Mouse (Mus musculus): Measurements from ENCODE around the gene Slc7a1. TPM values are rescaled to one million over a fixed set of nuclear protein-coding genes. Genes with fewer than 3 reads are reported as not detected.
"Not testable (repeated sequence)": the region's sequence is repeated elsewhere in the genome, so short reads cannot be mapped to it uniquely, and the experiment has no call there.

Slc7a1 gene
- polyA plus RNA-seq, 1 experiment from 2014 or later = 17.8 TPM

- ATAC-seq (ENCODE audit: low FRiP score, low TSS enrichment) (no peak), DNase-seq (ENCODE audit: low spot score) (no peak)
- Histone ChIP-seq H3K4me1 (replicated peaks; ENCODE audit: control insufficient read depth, insufficient read depth) (no peaks in the 10 kb centered on the region), H3K27me3 (ENCODE audit: control insufficient read depth, insufficient read depth, low read length) (no peaks in the 10 kb centered on the region), H3K4me3 (ENCODE audit: low read depth, low read length) (no peak overlapping the region), H3K9me3 (ENCODE audit: control insufficient read depth, low read length) (no peaks in the 10 kb centered on the region), H3K27ac (replicated peaks) (no peak overlapping the region), H3K4me2 (replicated peaks; ENCODE audit: low read depth) (no peak overlapping the region), H3K36me3 (ENCODE audit: control insufficient read depth, insufficient read depth, low read length) (peaks cover 10% of the 10 kb centered on the region; the same call in 1 of the 2 replicates), H3K9ac (ENCODE audit: low read length) (no peak overlapping the region)
- 78% methylated on average over 3 of the region's 3 CpGs for WGBS
- no peak for TF ChIP-seq CTCF (IDR thresholded peaks at IDR 0.05; ENCODE audit: low read depth)
- TF ChIP-seq EP300 (optimal IDR thresholded peaks at IDR 0.05) = no peak
These were observed 70.7 kb downstream of the Slc7a1 start for GRCm38 (mm10) chr5:148328982-148329381.

GRCm38 (mm10) chr5:148326295-148326694 lies 73.4 kb downstream of the Slc7a1 start:
- not testable (repeated sequence) for H3K27me3 ChIP-seq (ENCODE audit: control insufficient read depth, insufficient read depth, low read length); H3K4me2 ChIP-seq (replicated peaks; ENCODE audit: low read depth); H3K4me3 ChIP-seq (ENCODE audit: low read depth, low read length); H3K9ac ChIP-seq (ENCODE audit: low read length); H3K4me1 ChIP-seq (replicated peaks; ENCODE audit: control insufficient read depth, insufficient read depth); H3K27ac ChIP-seq (replicated peaks); DNase-seq (ENCODE audit: low spot score); H3K9me3 ChIP-seq (ENCODE audit: control insufficient read depth, low read length); H3K36me3 ChIP-seq (ENCODE audit: control insufficient read depth, insufficient read depth, low read length); ATAC-seq (ENCODE audit: low FRiP score, low TSS enrichment)
- 94% methylated on average over 9 of the region's 9 CpGs for WGBS

GRCm38 (mm10) chr5:148325317-148325885 lies 74.3 kb downstream of the Slc7a1 start:
- no peak overlapping the region for H3K27ac ChIP-seq (replicated peaks)
- TF ChIP-seq EP300 (optimal IDR thresholded peaks at IDR 0.05) (no peak), CTCF (IDR thresholded peaks at IDR 0.05; ENCODE audit: low read depth) (peak; percentile 96)
- ATAC-seq (ENCODE audit: low FRiP score, low TSS enrichment) = peak; percentile 62
- no peak overlapping the region for H3K4me2 ChIP-seq (replicated peaks; ENCODE audit: low read depth)
- no peak overlapping the region for H3K4me3 ChIP-seq (ENCODE audit: low read depth, low read length)
- peak; percentile 62 for DNase-seq (ENCODE audit: low spot score)
- 40% methylated on average over 4 of the region's 4 CpGs for WGBS
- no peaks in the 10 kb centered on the region for H3K36me3 ChIP-seq (ENCODE audit: control insufficient read depth, insufficient read depth, low read length)
- H3K27me3 ChIP-seq (ENCODE audit: control insufficient read depth, insufficient read depth, low read length) = no peaks in the 10 kb centered on the region
- H3K9me3 ChIP-seq (ENCODE audit: control insufficient read depth, low read length) = no peaks in the 10 kb centered on the region
- no peak overlapping the region for H3K9ac ChIP-seq (ENCODE audit: low read length)
- no peaks in the 10 kb centered on the region for H3K4me1 ChIP-seq (replicated peaks; ENCODE audit: control insufficient read depth, insufficient read depth)

- Histone ChIP-seq H3K4me1 (replicated peaks; ENCODE audit: control insufficient read depth, insufficient read depth) (no peaks in the 10 kb centered on the region), H3K27me3 (ENCODE audit: control insufficient read depth, insufficient read depth, low read length) (no peaks in the 10 kb centered on the region), H3K9ac (ENCODE audit: low read length) (no peak overlapping the region), H3K36me3 (ENCODE audit: control insufficient read depth, insufficient read depth, low read length) (no peaks in the 10 kb centered on the region), H3K4me3 (ENCODE audit: low read depth, low read length) (no peak overlapping the region), H3K9me3 (ENCODE audit: control insufficient read depth, low read length) (no peaks in the 10 kb centered on the region), H3K27ac (replicated peaks) (no peak overlapping the region), H3K4me2 (replicated peaks; ENCODE audit: low read depth) (no peak overlapping the region)
- TF ChIP-seq EP300 (optimal IDR thresholded peaks at IDR 0.05) = no peak
- no peak for TF ChIP-seq CTCF (IDR thresholded peaks at IDR 0.05; ENCODE audit: low read depth)
- WGBS = 93% methylated on average over 5 of the region's 5 CpGs
- ATAC-seq (ENCODE audit: low FRiP score, low TSS enrichment) = no peak
- no peak for DNase-seq (ENCODE audit: low spot score)
These were observed 84.8 kb downstream of the Slc7a1 start for GRCm38 (mm10) chr5:148314931-148315330.

- H3K4me2 ChIP-seq (replicated peaks; ENCODE audit: low read depth) = no peak overlapping the region
- ATAC-seq (ENCODE audit: low FRiP score, low TSS enrichment) (no peak), DNase-seq (ENCODE audit: low spot score) (no peak)
- no peak overlapping the region for H3K4me3 ChIP-seq (ENCODE audit: low read depth, low read length)
- WGBS = 63% methylated on average over 2 of the region's 2 CpGs
- no peaks in the 10 kb centered on the region for H3K9me3 ChIP-seq (ENCODE audit: control insufficient read depth, low read length)
- TF ChIP-seq EP300 (optimal IDR thresholded peaks at IDR 0.05) = no peak
- TF ChIP-seq CTCF (IDR thresholded peaks at IDR 0.05; ENCODE audit: low read depth) = peak; percentile 27; the same call in 1 of the 2 replicates
- no peaks in the 10 kb centered on the region for H3K36me3 ChIP-seq (ENCODE audit: control insufficient read depth, insufficient read depth, low read length)
- H3K27me3 ChIP-seq (ENCODE audit: control insufficient read depth, insufficient read depth, low read length) = no peaks in the 10 kb centered on the region
- H3K9ac ChIP-seq (ENCODE audit: low read length) = no peak overlapping the region
- H3K4me1 ChIP-seq (replicated peaks; ENCODE audit: control insufficient read depth, insufficient read depth) = no peaks in the 10 kb centered on the region
- no peak overlapping the region for H3K27ac ChIP-seq (replicated peaks)
These were observed 87.3 kb downstream of the Slc7a1 start for GRCm38 (mm10) chr5:148312443-148312842.

DNA sequence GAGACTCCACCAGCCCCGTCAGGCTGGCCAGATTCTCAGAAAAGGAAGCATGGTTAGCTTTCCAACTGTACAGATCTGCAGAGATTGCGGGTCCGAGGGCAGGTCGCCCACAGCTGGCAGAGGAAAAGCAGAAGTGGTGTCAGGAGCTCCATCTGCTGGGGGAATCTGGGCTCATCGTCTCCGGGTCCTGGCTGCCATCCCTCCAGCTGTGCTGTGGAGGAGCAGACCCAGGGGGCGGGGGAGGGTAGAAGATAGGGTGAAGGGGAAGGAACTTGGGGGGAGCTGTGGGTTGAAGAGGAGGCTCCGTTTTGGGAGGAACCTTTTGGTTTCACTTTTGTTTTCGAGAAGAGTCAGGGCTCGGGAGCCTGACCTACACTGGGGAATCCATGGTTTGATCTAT lies 88.9 kb downstream of the Slc7a1 start:
- Histone ChIP-seq H3K9ac (ENCODE audit: low read length) (no peak overlapping the region), H3K27ac (replicated peaks) (no peak overlapping the region), H3K9me3 (ENCODE audit: control insufficient read depth, low read length) (no peaks in the 10 kb centered on the region), H3K36me3 (ENCODE audit: control insufficient read depth, insufficient read depth, low read length) (no peaks in the 10 kb centered on the region), H3K4me3 (ENCODE audit: low read depth, low read length) (0 out of 2 replicates have a peak overlapping the region, but pooled peaks have one; percentile 6), H3K4me1 (replicated peaks; ENCODE audit: control insufficient read depth, insufficient read depth) (no peaks in the 10 kb centered on the region), H3K27me3 (ENCODE audit: control insufficient read depth, insufficient read depth, low read length) (no peaks in the 10 kb centered on the region), H3K4me2 (replicated peaks; ENCODE audit: low read depth) (peak overlapping the region; percentile 23; the same call in 1 of the 2 replicates)
- ATAC-seq (ENCODE audit: low FRiP score, low TSS enrichment) = peak; percentile 54; the same call in 1 of the 2 replicates
- TF ChIP-seq CTCF (IDR thresholded peaks at IDR 0.05; ENCODE audit: low read depth) (peak; percentile 52), EP300 (optimal IDR thresholded peaks at IDR 0.05) (no peak)
- no peak for DNase-seq (ENCODE audit: low spot score)
- WGBS = 57% methylated on average over 10 of the region's 10 CpGs

All from stomach, postnatal 0 days (tissue).